Mouse (Mus musculus) lung, postnatal 4 days (tissue): ENCODE data around the gene Srsf5.

Source experiments
- DNase-seq, 2 experiments: peaks; one replicate each; pipeline ENCODE4 v3.0.0; 2021

The Srsf5 gene

DNA sequence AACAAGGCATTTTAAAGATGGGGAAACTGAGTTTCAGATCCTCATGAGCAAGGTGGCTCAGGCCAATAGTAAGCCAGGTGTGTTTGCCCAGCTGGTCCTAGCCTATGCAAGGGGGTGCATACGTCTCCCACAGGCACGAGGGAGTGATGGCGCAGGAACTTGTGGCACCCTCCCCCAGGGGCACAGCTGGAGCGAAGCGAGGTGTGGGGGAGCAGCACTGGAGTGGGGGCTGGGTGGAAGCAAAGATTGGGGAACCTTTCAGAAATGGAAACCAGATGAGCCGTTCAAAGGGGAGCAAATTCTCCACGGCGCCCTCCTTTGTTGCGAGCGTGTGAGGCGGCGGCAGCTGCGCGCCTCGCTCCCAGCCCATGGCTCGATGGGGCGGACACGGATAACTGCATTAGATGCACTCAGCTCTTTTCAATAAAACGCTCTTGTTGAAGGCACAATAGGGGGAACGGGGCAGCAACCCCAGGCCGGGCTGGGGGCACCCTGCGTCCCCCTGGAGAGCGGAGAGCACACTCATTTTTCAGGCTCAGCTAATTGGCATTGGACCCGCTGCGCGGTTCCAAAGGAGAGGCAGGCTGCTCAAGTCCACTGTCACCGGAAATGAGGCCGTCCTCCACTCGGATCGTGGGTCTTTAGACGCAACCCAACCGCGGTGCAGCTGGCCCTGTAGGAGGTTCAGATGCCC is 53.4 kb downstream of the Srsf5 start:
- DNase-seq = no peak
